Mouse (Mus musculus): ENCODE measurements around the gene Atad3a. TPM values are rescaled to one million over a fixed set of nuclear protein-coding genes. Genes with fewer than 3 reads are reported as not detected.
"Not testable (repeated sequence)": the region's sequence is repeated elsewhere in the genome, so short reads cannot be mapped to it uniquely, and the experiment has no call there.

Gene Atad3a
- total and polyA plus RNA-seq, 3 experiments = 133 to 216 (median 154) TPM

DNA sequence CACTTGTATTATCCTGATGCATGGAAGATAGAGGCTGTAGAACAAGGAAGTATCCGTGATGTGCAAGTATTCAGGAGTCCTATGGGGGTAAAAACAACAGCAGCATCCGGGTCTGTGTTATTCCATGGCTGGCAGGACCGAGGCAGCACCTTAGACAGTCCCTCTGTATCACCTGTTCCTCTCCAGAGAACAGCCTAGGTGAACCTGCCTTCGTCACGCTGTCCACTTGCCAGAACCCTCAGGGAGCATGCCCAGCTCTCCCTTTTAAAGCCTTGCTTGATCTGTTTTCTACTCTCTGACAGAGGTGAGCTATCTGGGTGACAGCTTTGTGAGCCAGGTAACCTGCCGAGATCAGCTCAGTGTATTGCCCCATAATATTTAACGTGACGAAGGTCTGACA, 16.4 kb downstream of the Atad3a start:
- H3K27ac ChIP-seq (ENCODE audit: insufficient read depth, low read depth) = no peak overlapping the region
- no peak overlapping the region for H3K4me2 ChIP-seq (ENCODE audit: insufficient read depth, low read depth, poor library complexity, severe bottlenecking)
- H3K4me3 ChIP-seq (replicated peaks in 1 of 3; ENCODE audit: low read depth in 2 of 3, low read length in 2 of 3, poor library complexity in 1 of 3) = no peak overlapping the region
- in situ Hi-C loops (cut with MboI; ENCODE audit: low pct_ligation_motif_present, low pct_unique_long_range_greater_than_20kb, low sequenced_read_pairs) = no loop called here
- 0 out of 2 replicates have a peak, but pooled peaks cover 4% of the 10 kb centered on the region for H3K79me2 ChIP-seq (replicated peaks; ENCODE audit: control insufficient read depth, extremely low read depth, insufficient read depth, poor library complexity, severe bottlenecking)
- no peaks in the 10 kb centered on the region for H3K27me3 ChIP-seq (replicated peaks)
- no peak for DNase-seq (ENCODE audit: extremely low read depth)
- dilution Hi-C loops (cut with MboI; ENCODE audit: extremely low pct_ligation_motif_present, extremely low pct_unique_long_range_greater_than_20kb, low sequenced_read_pairs) = no loop called here
- no peak for TF ChIP-seq SIN3A (IDR thresholded peaks at IDR 0.05; ENCODE audit: low read length)
- H3K9ac ChIP-seq (ENCODE audit: insufficient read depth, low read depth) = no peak overlapping the region
- no peaks in the 10 kb centered on the region for H3K4me1 ChIP-seq (ENCODE audit: control insufficient read depth in 1 of 2, insufficient read depth in 2 of 2)
- H3K9me3 ChIP-seq (replicated peaks; ENCODE audit: low read length) = no peaks in the 10 kb centered on the region
- peaks cover 87 to 98% of the 10 kb centered on the region in 2 experiments for H3K36me3 ChIP-seq (replicated peaks in 1 of 2; ENCODE audit: control insufficient read depth in 1 of 2, insufficient read depth in 1 of 2, low read length in 1 of 2)

DNA sequence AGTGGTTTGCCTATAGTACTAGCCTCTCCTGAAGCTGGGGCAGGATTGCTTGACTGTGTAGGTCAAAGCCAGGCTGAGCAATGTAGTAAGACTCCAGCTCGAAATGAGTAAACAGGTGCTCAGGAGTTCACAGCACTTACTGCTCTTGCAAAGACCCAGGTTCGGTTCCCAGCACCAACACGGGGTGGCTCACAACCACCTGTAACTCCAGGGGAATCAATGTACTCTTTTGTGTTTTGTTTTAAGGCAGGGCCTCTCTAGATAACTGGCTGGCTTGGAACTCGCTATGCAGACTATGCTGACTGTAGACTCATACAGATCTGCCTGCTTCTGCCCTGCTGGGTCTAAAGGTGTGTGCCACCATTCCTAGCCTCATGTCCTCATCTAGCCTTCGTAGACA, 18.2 kb downstream of the Atad3a start:
- dilution Hi-C loops (cut with MboI; ENCODE audit: extremely low pct_ligation_motif_present, extremely low pct_unique_long_range_greater_than_20kb, low sequenced_read_pairs) = no loop called here
- H3K9me3 ChIP-seq (replicated peaks; ENCODE audit: low read length) = no peaks in the 10 kb centered on the region
- H3K4me2 ChIP-seq (ENCODE audit: insufficient read depth, low read depth, poor library complexity, severe bottlenecking) = no peak overlapping the region
- peaks cover 75 to 93% of the 10 kb centered on the region in 2 experiments for H3K36me3 ChIP-seq (replicated peaks in 1 of 2; ENCODE audit: control insufficient read depth in 1 of 2, insufficient read depth in 1 of 2, low read length in 1 of 2)
- H3K27me3 ChIP-seq (replicated peaks) = no peaks in the 10 kb centered on the region
- H3K4me3 ChIP-seq (replicated peaks in 1 of 3; ENCODE audit: low read depth in 2 of 3, low read length in 2 of 3, poor library complexity in 1 of 3) = no peak overlapping the region
- no peak for DNase-seq (ENCODE audit: extremely low read depth)
- peaks cover 0 to 14% of the 10 kb centered on the region in 2 experiments; a peak in 1 of 4 replicates for H3K4me1 ChIP-seq (ENCODE audit: control insufficient read depth in 1 of 2, insufficient read depth in 2 of 2)
- H3K79me2 ChIP-seq (replicated peaks; ENCODE audit: control insufficient read depth, extremely low read depth, insufficient read depth, poor library complexity, severe bottlenecking) = 0 out of 2 replicates have a peak, but pooled peaks cover 4% of the 10 kb centered on the region
- no peak overlapping the region for H3K27ac ChIP-seq (ENCODE audit: insufficient read depth, low read depth)
- in situ Hi-C loops (cut with MboI; ENCODE audit: low pct_ligation_motif_present, low pct_unique_long_range_greater_than_20kb, low sequenced_read_pairs) = no loop called here
- no peak overlapping the region for H3K9ac ChIP-seq (ENCODE audit: insufficient read depth, low read depth)
- TF ChIP-seq ZNF384 (IDR thresholded peaks at IDR 0.05; ENCODE audit: low read depth, low read length) = no peak
- TF ChIP-seq IRF4 (IDR thresholded peaks at IDR 0.05; ENCODE audit: low read depth, low read length) = no peak
- TF ChIP-seq ZC3H11A (IDR thresholded peaks at IDR 0.05; ENCODE audit: low read depth, low read length) = no peak
- no peak for TF ChIP-seq TBP (conservative IDR thresholded peaks at IDR 0.05; ENCODE audit: low read depth, low read length)
- TF ChIP-seq JUND (conservative IDR thresholded peaks at IDR 0.05; ENCODE audit: low read depth, low read length) = no peak
- TF ChIP-seq MAFK (IDR thresholded peaks at IDR 0.05; ENCODE audit: insufficient replicate concordance, low read length) = no peak
- no peak for TF ChIP-seq CHD2 (IDR thresholded peaks at IDR 0.05; ENCODE audit: low read length)

DNA sequence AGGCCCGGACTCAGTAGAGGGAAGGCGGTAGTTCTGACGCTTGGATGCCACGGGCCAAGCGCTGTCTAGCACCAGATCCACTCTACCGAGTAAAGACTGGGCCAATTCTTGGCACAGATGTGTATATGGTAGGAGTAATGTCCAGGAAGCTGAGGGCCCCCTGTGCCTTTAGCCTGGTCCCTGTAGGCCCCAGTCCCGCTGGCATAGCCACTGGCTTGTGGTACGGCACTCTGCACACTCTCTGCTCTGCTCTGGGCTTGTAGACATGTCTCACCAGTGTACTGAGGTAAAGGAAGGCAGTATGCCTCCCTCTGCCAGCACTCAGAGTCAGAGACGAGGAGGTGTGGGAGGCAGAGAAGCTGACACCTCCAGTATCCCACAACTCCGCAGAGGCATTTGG, 20.2 kb downstream of the Atad3a start:
- in situ Hi-C loops (cut with MboI; ENCODE audit: low pct_ligation_motif_present, low pct_unique_long_range_greater_than_20kb, low sequenced_read_pairs); H3K4me2 ChIP-seq (ENCODE audit: insufficient read depth, low read depth, poor library complexity, severe bottlenecking): not testable (repeated sequence)

More for the DNA sequence above, 20.2 kb downstream of the Atad3a start:
- H3K4me3 ChIP-seq (replicated peaks in 1 of 3; ENCODE audit: low read depth in 2 of 3, low read length in 2 of 3, poor library complexity in 1 of 3); H3K9ac ChIP-seq (ENCODE audit: insufficient read depth, low read depth); dilution Hi-C loops (cut with MboI; ENCODE audit: extremely low pct_ligation_motif_present, extremely low pct_unique_long_range_greater_than_20kb, low sequenced_read_pairs); H3K79me2 ChIP-seq (replicated peaks; ENCODE audit: control insufficient read depth, extremely low read depth, insufficient read depth, poor library complexity, severe bottlenecking); H3K27ac ChIP-seq (ENCODE audit: insufficient read depth, low read depth); H3K27me3 ChIP-seq (replicated peaks); DNase-seq (ENCODE audit: extremely low read depth); H3K9me3 ChIP-seq (replicated peaks; ENCODE audit: low read length): not testable (repeated sequence)
- Histone ChIP-seq H3K36me3 (replicated peaks in 1 of 2; ENCODE audit: control insufficient read depth in 1 of 2, insufficient read depth in 1 of 2, low read length in 1 of 2) (peaks cover 64 to 86% of the 10 kb centered on the region in 2 experiments), H3K4me1 (ENCODE audit: control insufficient read depth in 1 of 2, insufficient read depth in 2 of 2) (peaks cover 4 to 19% of the 10 kb centered on the region in 2 experiments)
